Mouse (Mus musculus) lung, postnatal 0 days (tissue): ENCODE measurements around the gene Cir1.

Experiments
- CTCF ChIP-seq: IDR thresholded peaks from 2 replicates; pipeline ENCODE4 v1.5.1; 2016; ENCODE audit warnings: antibody characterized with exemption, mild to moderate bottlenecking
- EP300 ChIP-seq: IDR thresholded peaks from 2 replicates; pipeline ENCODE4 v1.6.1; 2016; ENCODE audit warnings: antibody characterized with exemption, mild to moderate bottlenecking, control low read depth

GRCm38 (mm10) chr2:73343701-73344100 lies 31.2 kb upstream of the Cir1 start:
- TF ChIP-seq EP300 (no peak), CTCF (no peak)
